Mouse (Mus musculus): ENCODE results near the gene Gm9887.

Gene Gm9887

GRCm38 (mm10) chr12:69371854-69372671, at the start of gene Gm9887, which contains the start of gene Arf6:
Gene Gm9887 (minus strand): TSS chr12:69372458.
Gene Arf6 (plus strand): TSS chr12:69372150.
- Histone ChIP-seq H3K4me1 (replicated peaks; ENCODE audit: low read depth, low read length) (peaks cover 46% of the 10 kb centered on the region), H3K27me3 (ENCODE audit: insufficient read depth, low read length) (no peaks in the 10 kb centered on the region), H3K9me3 (ENCODE audit: low read length) (no peaks in the 10 kb centered on the region), H3K4me3 (replicated peaks; ENCODE audit: low read length) (peak within 1 kb of the TSS; percentile 93), H3K36me3 (ENCODE audit: insufficient read depth, low read length) (peaks cover 39% of the 10 kb centered on the region)
- no peak for TF ChIP-seq POU5F1 (IDR thresholded peaks at IDR 0.05; ENCODE audit: borderline replicate concordance, low read length)
- TF ChIP-seq NANOG (IDR thresholded peaks at IDR 0.05; ENCODE audit: borderline replicate concordance, low read length): no peak
- TF ChIP-seq CTCF (conservative IDR thresholded peaks at IDR 0.05; ENCODE audit: low read length): no peak

GRCm38 (mm10) chr12:69420716-69421115, 48.5 kb upstream of the Gm9887 start:
- Histone ChIP-seq H3K9me3 (ENCODE audit: low read length) (no peaks in the 10 kb centered on the region), H3K4me3 (replicated peaks; ENCODE audit: low read length) (no peak overlapping the region), H3K36me3 (ENCODE audit: insufficient read depth, low read length) (no peaks in the 10 kb centered on the region), H3K27me3 (ENCODE audit: insufficient read depth, low read length) (peaks cover 43% of the 10 kb centered on the region), H3K4me1 (replicated peaks; ENCODE audit: low read depth, low read length) (peaks cover 37% of the 10 kb centered on the region)
- TF ChIP-seq CTCF (conservative IDR thresholded peaks at IDR 0.05; ENCODE audit: low read length): no peak
- TF ChIP-seq POU5F1 (IDR thresholded peaks at IDR 0.05; ENCODE audit: borderline replicate concordance, low read length): no peak
- no peak for TF ChIP-seq NANOG (IDR thresholded peaks at IDR 0.05; ENCODE audit: borderline replicate concordance, low read length)

- Histone ChIP-seq H3K9me3 (ENCODE audit: low read length) (no peaks in the 10 kb centered on the region), H3K4me1 (replicated peaks; ENCODE audit: low read depth, low read length) (peaks cover 32% of the 10 kb centered on the region), H3K27me3 (ENCODE audit: insufficient read depth, low read length) (peaks cover 43% of the 10 kb centered on the region), H3K4me3 (replicated peaks; ENCODE audit: low read length) (no peak overlapping the region), H3K36me3 (ENCODE audit: insufficient read depth, low read length) (no peaks in the 10 kb centered on the region)
- no peak for TF ChIP-seq CTCF (conservative IDR thresholded peaks at IDR 0.05; ENCODE audit: low read length)
- no peak for TF ChIP-seq NANOG (IDR thresholded peaks at IDR 0.05; ENCODE audit: borderline replicate concordance, low read length)
- no peak for TF ChIP-seq POU5F1 (IDR thresholded peaks at IDR 0.05; ENCODE audit: borderline replicate concordance, low read length)
Measured at GRCm38 (mm10) chr12:69419606-69420005, 47.3 kb upstream of the Gm9887 start.

- Histone ChIP-seq H3K4me3 (replicated peaks; ENCODE audit: low read length) (no peak overlapping the region), H3K36me3 (ENCODE audit: insufficient read depth, low read length) (no peaks in the 10 kb centered on the region), H3K4me1 (replicated peaks; ENCODE audit: low read depth, low read length) (peaks cover 31% of the 10 kb centered on the region), H3K27me3 (ENCODE audit: insufficient read depth, low read length) (peaks cover 43% of the 10 kb centered on the region), H3K9me3 (ENCODE audit: low read length) (no peaks in the 10 kb centered on the region)
- no peak for TF ChIP-seq CTCF (conservative IDR thresholded peaks at IDR 0.05; ENCODE audit: low read length)
- TF ChIP-seq NANOG (IDR thresholded peaks at IDR 0.05; ENCODE audit: borderline replicate concordance, low read length): no peak
- no peak for TF ChIP-seq POU5F1 (IDR thresholded peaks at IDR 0.05; ENCODE audit: borderline replicate concordance, low read length)
Measured at GRCm38 (mm10) chr12:69419017-69419605, 46.9 kb upstream of the Gm9887 start.

- no peak for TF ChIP-seq NANOG (IDR thresholded peaks at IDR 0.05; ENCODE audit: borderline replicate concordance, low read length)
- TF ChIP-seq CTCF (conservative IDR thresholded peaks at IDR 0.05; ENCODE audit: low read length): no peak
- TF ChIP-seq POU5F1 (IDR thresholded peaks at IDR 0.05; ENCODE audit: borderline replicate concordance, low read length): no peak
- Histone ChIP-seq H3K9me3 (ENCODE audit: low read length) (no peaks in the 10 kb centered on the region), H3K4me1 (replicated peaks; ENCODE audit: low read depth, low read length) (peaks cover 31% of the 10 kb centered on the region), H3K4me3 (replicated peaks; ENCODE audit: low read length) (peak overlapping the region; percentile 8), H3K27me3 (ENCODE audit: insufficient read depth, low read length) (peaks cover 43% of the 10 kb centered on the region), H3K36me3 (ENCODE audit: insufficient read depth, low read length) (no peaks in the 10 kb centered on the region)
Measured at GRCm38 (mm10) chr12:69418606-69419005, 46.3 kb upstream of the Gm9887 start.

GRCm38 (mm10) chr12:69417701-69418291, 45.5 kb upstream of the Gm9887 start:
- H3K27me3 ChIP-seq (ENCODE audit: insufficient read depth, low read length): peaks cover 40% of the 10 kb centered on the region
- peak overlapping the region; percentile 8 for H3K4me3 ChIP-seq (replicated peaks; ENCODE audit: low read length)
- peaks cover 26% of the 10 kb centered on the region for H3K4me1 ChIP-seq (replicated peaks; ENCODE audit: low read depth, low read length)
- no peak for TF ChIP-seq NANOG (IDR thresholded peaks at IDR 0.05; ENCODE audit: borderline replicate concordance, low read length)
- no peak for TF ChIP-seq POU5F1 (IDR thresholded peaks at IDR 0.05; ENCODE audit: borderline replicate concordance, low read length)
- TF ChIP-seq CTCF (conservative IDR thresholded peaks at IDR 0.05; ENCODE audit: low read length): no peak
- no peaks in the 10 kb centered on the region for H3K36me3 ChIP-seq (ENCODE audit: insufficient read depth, low read length)
- H3K9me3 ChIP-seq (ENCODE audit: low read length): no peaks in the 10 kb centered on the region

GRCm38 (mm10) chr12:69416793-69417192, 44.5 kb upstream of the Gm9887 start:
- Histone ChIP-seq H3K4me1 (replicated peaks; ENCODE audit: low read depth, low read length) (peaks cover 23% of the 10 kb centered on the region), H3K9me3 (ENCODE audit: low read length) (no peaks in the 10 kb centered on the region), H3K27me3 (ENCODE audit: insufficient read depth, low read length) (peaks cover 36% of the 10 kb centered on the region), H3K36me3 (ENCODE audit: insufficient read depth, low read length) (no peaks in the 10 kb centered on the region), H3K4me3 (replicated peaks; ENCODE audit: low read length) (no peak overlapping the region)
- TF ChIP-seq CTCF (conservative IDR thresholded peaks at IDR 0.05; ENCODE audit: low read length) (no peak), POU5F1 (IDR thresholded peaks at IDR 0.05; ENCODE audit: borderline replicate concordance, low read length) (no peak), NANOG (IDR thresholded peaks at IDR 0.05; ENCODE audit: borderline replicate concordance, low read length) (no peak)

- Histone ChIP-seq H3K4me3 (replicated peaks; ENCODE audit: low read length) (no peak overlapping the region), H3K9me3 (ENCODE audit: low read length) (no peaks in the 10 kb centered on the region), H3K36me3 (ENCODE audit: insufficient read depth, low read length) (no peaks in the 10 kb centered on the region), H3K4me1 (replicated peaks; ENCODE audit: low read depth, low read length) (peaks cover 19% of the 10 kb centered on the region), H3K27me3 (ENCODE audit: insufficient read depth, low read length) (peaks cover 22% of the 10 kb centered on the region)
- no peak for TF ChIP-seq NANOG (IDR thresholded peaks at IDR 0.05; ENCODE audit: borderline replicate concordance, low read length)
- no peak for TF ChIP-seq CTCF (conservative IDR thresholded peaks at IDR 0.05; ENCODE audit: low read length)
- no peak for TF ChIP-seq POU5F1 (IDR thresholded peaks at IDR 0.05; ENCODE audit: borderline replicate concordance, low read length)
Measured at GRCm38 (mm10) chr12:69414826-69415572, 42.7 kb upstream of the Gm9887 start.

Data from E14TG2a.4 (cell line).